Mouse (Mus musculus) cerebellum, adult 9-10 months (tissue): ENCODE measurements around the gene Samd4.

Source experiments
- DNase-seq: peaks from one replicate; pipeline ENCODE4 v3.0.0; 2022

Samd4 gene

GRCm38 (mm10) chr14:47116062-47116762 is 233.6 kb downstream of the Samd4 start:
- no peak for DNase-seq

GRCm38 (mm10) chr14:47117522-47117921 is 234.9 kb downstream of the Samd4 start:
- no peak for DNase-seq

- DNase-seq, result no peak
These were observed 245.3 kb downstream of the Samd4 start for GRCm38 (mm10) chr14:47127987-47128386.

- no peak for DNase-seq
These were observed 251.3 kb downstream of the Samd4 start for GRCm38 (mm10) chr14:47133948-47134347.

- DNase-seq, result no peak
These were observed 254.0 kb downstream of the Samd4 start for GRCm38 (mm10) chr14:47136637-47137036.

GRCm38 (mm10) chr14:47138853-47139252 is 256.2 kb downstream of the Samd4 start:
- no peak for DNase-seq

- DNase-seq, result no peak
These were observed 261.7 kb downstream of the Samd4 start for GRCm38 (mm10) chr14:47144326-47144725.

GRCm38 (mm10) chr14:47151306-47151705 is 268.7 kb downstream of the Samd4 start:
- DNase-seq, result no peak

GRCm38 (mm10) chr14:47154303-47154702 is 271.6 kb downstream of the Samd4 start:
- DNase-seq, result no peak
